Mouse (Mus musculus): ENCODE measurements around the gene Aak1. TPM values are rescaled to one million over a fixed set of nuclear protein-coding genes. Genes with fewer than 3 reads are reported as not detected.

Gene Aak1
- total RNA-seq (2014; fragmentation: Nextera tagmentation) (28.2 and 40.2 TPM in 2 replicates), total RNA-seq (2017) (6.5 and 6.7 TPM in 2 replicates)

DNA sequence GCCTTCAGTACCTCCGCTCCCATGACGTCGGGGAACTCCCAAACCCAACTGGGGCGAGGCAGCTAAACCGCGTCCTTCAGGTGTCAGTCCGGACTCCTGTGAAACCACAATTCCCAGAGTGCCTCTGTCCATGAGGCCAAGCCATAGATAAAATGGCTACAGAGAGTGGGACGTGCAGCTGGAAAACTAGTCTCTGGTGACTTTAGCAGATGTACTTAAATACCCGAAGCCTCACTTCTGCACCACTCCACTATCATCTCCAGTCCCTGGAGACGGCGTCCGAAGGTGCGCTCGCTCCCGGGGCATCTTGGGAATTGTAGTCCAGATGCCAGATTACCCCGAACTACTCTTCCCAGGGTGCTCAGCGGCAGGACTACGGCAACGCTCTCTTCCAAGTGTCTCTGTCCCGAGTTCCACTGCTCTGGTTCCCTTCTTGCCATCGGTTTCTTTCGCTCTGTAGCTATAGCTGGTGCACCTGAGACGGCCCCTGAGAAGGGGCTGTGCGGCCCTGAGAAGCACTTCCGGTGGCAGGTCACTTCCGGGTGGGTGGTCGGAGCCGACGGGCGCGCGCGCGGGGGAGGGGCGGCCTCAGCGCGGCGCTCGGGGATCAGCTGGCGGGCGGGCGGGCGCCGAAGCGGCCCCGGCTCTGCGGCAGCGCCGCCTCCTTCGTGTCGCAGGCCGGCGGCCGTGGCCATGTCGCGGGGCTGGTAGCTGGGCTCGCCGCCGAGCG lies at the start of gene Aak1:
Gene Aak1 (plus strand): TSS at position 603 of the 730 bp plus-strand sequence.
- peak; percentile 72 for ATAC-seq (replicated peaks; ENCODE audit: poor library complexity, severe bottlenecking)

GRCm38 (mm10) chr6:86800467-86800866 lies 48.9 kb upstream of the Aak1 start:
- no peak for ATAC-seq (replicated peaks; ENCODE audit: poor library complexity, severe bottlenecking)

DNA sequence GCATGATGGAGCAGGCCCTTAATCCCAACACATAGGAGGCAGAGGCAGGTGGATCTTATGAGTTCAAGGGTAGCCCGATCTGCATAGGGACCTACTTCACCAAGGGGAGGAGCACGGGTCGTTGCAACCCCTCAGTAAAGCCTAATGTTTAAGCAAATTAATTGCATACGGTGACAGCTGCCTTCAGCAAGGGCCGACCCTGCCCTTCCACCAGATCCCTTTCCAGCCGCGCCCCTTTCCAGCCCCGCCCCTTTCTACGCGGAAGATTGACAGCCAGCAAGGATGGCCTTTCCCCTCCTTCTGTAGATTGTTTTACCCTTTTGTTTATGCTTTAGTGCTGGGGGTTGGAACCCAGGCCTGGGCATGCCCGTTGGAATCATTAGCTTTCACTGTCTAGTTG lies 47.9 kb upstream of the Aak1 start:
- no peak for ATAC-seq (replicated peaks; ENCODE audit: poor library complexity, severe bottlenecking)

- no peak for ATAC-seq (replicated peaks; ENCODE audit: poor library complexity, severe bottlenecking)
These were observed 44.7 kb upstream of the Aak1 start for GRCm38 (mm10) chr6:86804646-86805045.

- peak; percentile 78 for ATAC-seq (replicated peaks; ENCODE audit: poor library complexity, severe bottlenecking)
These were observed 42.7 kb upstream of the Aak1 start for GRCm38 (mm10) chr6:86806455-86807086.

GRCm38 (mm10) chr6:86812919-86813318 lies 36.4 kb upstream of the Aak1 start:
- no peak for ATAC-seq (replicated peaks; ENCODE audit: poor library complexity, severe bottlenecking)

DNA sequence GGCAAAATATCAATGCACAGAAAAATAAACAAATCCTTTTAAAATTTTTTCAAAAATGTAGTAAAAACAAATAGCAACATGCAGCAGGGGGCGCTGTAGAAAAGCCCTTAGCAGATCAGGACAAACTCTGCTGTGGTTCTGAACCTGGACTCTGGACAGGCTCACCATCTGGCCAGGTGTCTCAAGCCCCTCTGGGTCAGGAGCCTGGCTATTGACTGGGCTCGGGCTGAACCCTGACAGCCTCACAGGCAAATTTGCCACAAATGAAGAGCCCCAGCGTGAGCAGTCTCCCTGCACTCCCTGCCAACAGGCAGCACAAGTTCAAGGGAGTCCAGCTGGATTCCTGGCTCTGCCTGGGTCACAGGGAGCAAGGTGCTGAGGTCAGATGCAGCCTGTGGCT lies 36.0 kb upstream of the Aak1 start:
- peak; percentile 42 for ATAC-seq (replicated peaks; ENCODE audit: poor library complexity, severe bottlenecking)

- ATAC-seq (replicated peaks; ENCODE audit: poor library complexity, severe bottlenecking): no peak
These were observed 34.4 kb upstream of the Aak1 start for GRCm38 (mm10) chr6:86814926-86815325.

DNA sequence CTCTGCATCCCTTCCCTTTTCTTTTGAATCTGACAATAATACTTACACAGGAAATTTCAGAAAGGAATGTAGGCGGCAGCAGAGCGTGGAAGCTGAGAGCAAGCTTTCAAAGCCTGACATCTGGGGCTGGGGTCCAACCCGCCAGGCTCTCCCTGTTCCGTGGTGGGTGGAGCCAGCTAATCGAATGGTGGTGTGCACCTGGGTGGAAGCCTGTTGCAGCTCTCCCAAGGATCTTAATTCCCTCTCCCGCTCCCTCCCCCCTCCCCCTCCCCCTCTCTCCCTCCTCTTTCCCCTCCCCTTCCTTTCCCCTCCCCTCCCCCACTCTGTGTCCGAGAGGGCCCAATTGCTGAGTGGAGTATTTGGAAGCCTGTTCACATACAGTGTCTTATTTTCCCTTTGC lies 33.9 kb upstream of the Aak1 start:
- no peak for ATAC-seq (replicated peaks; ENCODE audit: poor library complexity, severe bottlenecking)

DNA sequence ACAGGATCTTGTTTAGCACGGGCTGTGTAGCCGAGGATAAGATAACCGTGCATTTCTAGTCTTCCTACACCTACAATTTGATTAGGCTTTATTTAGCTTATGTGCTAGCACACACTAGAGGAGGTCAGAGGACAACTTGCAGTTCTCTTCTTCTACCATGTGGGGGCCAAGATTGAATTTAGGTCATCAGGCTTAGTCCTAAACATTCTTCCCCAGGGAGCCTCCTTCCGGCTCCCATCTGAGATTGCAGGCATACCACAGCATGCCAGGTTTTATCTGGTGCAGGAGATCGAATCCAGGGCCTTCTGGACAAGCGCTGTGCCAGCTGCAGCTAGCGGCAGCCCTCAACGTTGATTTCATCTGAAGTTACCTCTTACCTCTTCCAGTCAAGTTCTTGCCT lies 32.7 kb upstream of the Aak1 start:
- peak; percentile 46 for ATAC-seq (replicated peaks; ENCODE audit: poor library complexity, severe bottlenecking)

DNA sequence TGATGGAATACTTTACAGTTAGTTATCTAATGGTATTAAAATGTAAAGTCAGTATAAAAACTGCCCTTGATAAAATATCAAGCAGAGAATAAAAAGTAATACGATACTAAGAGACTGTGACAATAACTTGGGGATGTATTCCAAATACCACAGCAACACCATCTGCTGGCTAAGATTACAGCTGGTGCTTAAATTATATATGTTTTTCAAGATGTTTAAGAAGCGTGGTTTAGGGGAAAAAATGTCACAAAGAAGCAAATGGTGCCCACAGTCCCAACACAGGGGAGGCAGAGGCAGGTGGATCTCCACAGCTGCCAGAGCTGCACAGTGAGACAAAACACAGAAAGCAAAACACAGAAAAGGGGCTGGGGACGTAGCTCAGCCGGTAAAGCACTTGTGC lies 30.4 kb upstream of the Aak1 start:
- ATAC-seq (replicated peaks; ENCODE audit: poor library complexity, severe bottlenecking): no peak

GRCm38 (mm10) chr6:86819926-86820325 lies 29.4 kb upstream of the Aak1 start:
- no peak for ATAC-seq (replicated peaks; ENCODE audit: poor library complexity, severe bottlenecking)

- peak; percentile 61 for ATAC-seq (replicated peaks; ENCODE audit: poor library complexity, severe bottlenecking)
These were observed 28.6 kb upstream of the Aak1 start for GRCm38 (mm10) chr6:86820690-86821089.

- peak; percentile 20 for ATAC-seq (replicated peaks; ENCODE audit: poor library complexity, severe bottlenecking)
These were observed 26.8 kb upstream of the Aak1 start for GRCm38 (mm10) chr6:86822285-86823050.

DNA sequence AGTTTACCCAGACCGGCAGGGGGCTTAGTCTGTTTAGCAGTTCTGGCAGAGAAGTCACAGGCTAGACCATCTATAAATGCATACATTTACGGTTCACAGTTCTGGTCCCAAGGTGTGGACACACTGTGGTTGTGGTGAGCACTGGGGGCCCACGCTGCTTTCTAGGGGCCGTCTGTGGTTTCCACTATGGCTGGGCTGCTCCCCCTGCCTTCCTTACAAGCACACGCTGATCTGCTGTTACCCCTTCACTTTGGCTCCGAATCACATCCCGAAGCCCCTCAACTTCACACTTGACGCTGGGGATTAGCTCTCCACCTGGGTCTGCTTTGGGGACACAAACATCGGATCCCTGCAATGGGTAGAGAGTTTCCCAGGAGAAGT lies 26.3 kb upstream of the Aak1 start:
- peak; percentile 54 for ATAC-seq (replicated peaks; ENCODE audit: poor library complexity, severe bottlenecking)

DNA sequence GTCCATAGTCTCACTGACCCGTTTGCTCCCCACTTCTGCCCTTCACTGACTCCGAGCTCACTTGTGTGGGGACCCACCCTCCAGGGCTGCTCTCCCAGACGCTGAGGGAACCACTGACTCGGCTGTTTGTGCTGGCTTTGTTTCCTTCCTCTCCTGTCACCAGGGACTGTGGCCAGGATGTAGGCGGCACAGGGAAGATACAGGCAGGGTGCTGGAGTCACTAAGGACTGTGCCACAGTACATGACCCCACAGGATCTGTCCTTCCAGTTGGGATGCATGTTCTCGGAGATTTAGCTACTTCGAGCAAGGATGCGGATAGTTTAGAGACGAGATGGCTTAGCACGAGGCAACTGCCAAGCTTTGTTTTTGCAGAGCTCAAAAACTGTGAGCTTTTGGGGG lies 25.5 kb upstream of the Aak1 start:
- peak; percentile 61 for ATAC-seq (replicated peaks; ENCODE audit: poor library complexity, severe bottlenecking)

GRCm38 (mm10) chr6:86824401-86824800 lies 24.9 kb upstream of the Aak1 start:
- no peak for ATAC-seq (replicated peaks; ENCODE audit: poor library complexity, severe bottlenecking)

- no peak for ATAC-seq (replicated peaks; ENCODE audit: poor library complexity, severe bottlenecking)
These were observed 21.9 kb upstream of the Aak1 start for GRCm38 (mm10) chr6:86827432-86827831.

- peak; percentile 65 for ATAC-seq (replicated peaks; ENCODE audit: poor library complexity, severe bottlenecking)
These were observed 19.5 kb upstream of the Aak1 start for GRCm38 (mm10) chr6:86829768-86830167.

DNA sequence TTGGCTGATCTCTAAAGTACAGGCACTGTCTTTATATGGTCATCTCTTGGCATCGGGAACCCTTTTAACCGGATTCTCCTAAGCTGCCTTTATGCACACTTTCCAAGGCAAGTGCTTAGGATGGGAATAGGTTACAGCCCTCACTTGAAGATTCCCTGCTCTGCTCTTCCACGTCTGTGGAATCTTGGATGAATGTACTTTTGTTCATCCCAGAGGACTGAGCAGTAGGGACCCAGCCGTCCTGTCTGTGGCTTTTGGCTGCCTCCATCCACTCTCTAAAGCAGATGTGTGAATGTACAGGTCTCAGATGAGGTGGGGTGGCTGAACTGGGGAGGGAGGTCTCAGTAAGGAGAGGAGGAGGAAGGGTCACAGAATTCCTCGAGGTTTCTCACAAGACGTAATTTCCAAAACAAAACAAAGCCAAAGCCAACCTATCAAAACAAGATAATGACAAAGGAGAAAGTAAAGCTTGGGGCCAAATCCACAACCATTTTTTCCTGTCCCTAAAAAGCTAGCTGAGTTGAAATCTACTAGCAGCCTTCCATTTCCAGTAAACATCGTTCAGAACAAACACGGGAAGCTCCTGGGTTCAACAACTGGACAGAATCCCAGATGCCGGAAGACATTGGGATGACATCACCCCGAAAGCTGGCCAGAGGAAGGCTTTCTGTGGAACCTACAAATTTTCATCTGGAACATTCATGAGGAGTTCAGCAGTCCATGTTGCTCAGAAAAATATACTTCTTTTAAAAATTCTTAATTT lies 18.4 kb upstream of the Aak1 start:
- no peak for ATAC-seq (replicated peaks; ENCODE audit: poor library complexity, severe bottlenecking)

Measured in granulocyte monocyte progenitor cell, adult 5-6 weeks (primary cell).